Mouse (Mus musculus) kidney, postnatal 0 days (tissue): ENCODE results near the gene Ifng. TPM values are rescaled to one million over a fixed set of nuclear protein-coding genes. Genes with fewer than 3 reads are reported as not detected.
"Not testable (repeated sequence)": the region's sequence is repeated elsewhere in the genome, so short reads cannot be mapped to it uniquely, and the experiment has no call there.

Experiments
- ATAC-seq: fragments of 200-750 bp; cut with Nextera tagmentation; replicated peaks from 2 replicates; pipeline ENCODE4 v1.8.0; 2017; ENCODE audit warnings: low read depth, moderate number of reproducible peaks, moderate TSS enrichment, moderate library complexity; ENCODE audit not compliant: low FRiP score
- DNase-seq: peaks from one replicate; pipeline ENCODE4 v3.0.0-alpha.2; 2016; ENCODE audit warnings: low spot score
- H3K27ac ChIP-seq: fragments of 300-500 bp; sonication (generic); 2 replicates; pipeline ENCODE4 v1.5.1; 2014; ENCODE audit warnings: mild to moderate bottlenecking
- H3K27me3 ChIP-seq: fragments of 300-500 bp; sonication (generic); 2 replicates; pipeline ENCODE4 v1.6.1; 2014; ENCODE audit warnings: low read length, mixed read lengths; ENCODE audit not compliant: insufficient read depth
- H3K36me3 ChIP-seq: fragments of 300-500 bp; sonication (generic); 2 replicates; pipeline ENCODE4 v1.6.1; 2014; ENCODE audit warnings: low read length, mixed read lengths; ENCODE audit not compliant: insufficient read depth
- H3K4me1 ChIP-seq: fragments of 300-500 bp; sonication (generic); replicated peaks from 2 replicates; pipeline ENCODE4 v1.6.1; 2014; ENCODE audit warnings: antibody characterized with exemption, low read length, mixed read lengths; ENCODE audit not compliant: insufficient read depth
- H3K4me2 ChIP-seq: fragments of 300-500 bp; sonication (generic); 2 replicates; pipeline ENCODE4 v1.6.1; 2014; ENCODE audit warnings: mild to moderate bottlenecking, low read length, moderate library complexity, mixed read lengths
- H3K4me3 ChIP-seq: fragments of 300-500 bp; sonication (generic); replicated peaks from 2 replicates; pipeline ENCODE4 v1.5.1; 2014; ENCODE audit warnings: low read depth, low read length
- H3K9ac ChIP-seq: fragments of 300-500 bp; sonication (generic); 2 replicates; pipeline ENCODE4 v1.6.1; 2014; ENCODE audit warnings: low read depth, low read length
- H3K9me3 ChIP-seq: fragments of 300-500 bp; sonication (generic); replicated peaks from 2 replicates; pipeline ENCODE4 v1.6.1; 2016; ENCODE audit warnings: low read length, inconsistent platforms, mixed read lengths
- CTCF ChIP-seq: IDR thresholded peaks from 2 replicates; pipeline ENCODE4 v1.5.1; 2016; ENCODE audit warnings: antibody characterized with exemption, low read depth, mild to moderate bottlenecking, moderate library complexity
- WGBS: fragments of 180-500 bp; shearing (Covaris S2); extraction: QIAGEN DNeasy Blood & Tissue Kit; methylation state at CpG from one replicate; pipeline ENCODE4 v1.1.7; 2014; 5-methylcytosine and 5-hydroxymethylcytosine counted together
- polyA plus RNA-seq: library from polyadenylated mRNA; unstranded; fragments of >200 nt; fragmentation: Nextera tagmentation; extraction: Ambion mirVana; gene quantifications from 2 replicates; pipeline ENCODE4 v1.2.1, GENCODE M21; 2015

Ifng gene
- polyA plus RNA-seq, 1 experiment from 2014 or later = not detected

DNA sequence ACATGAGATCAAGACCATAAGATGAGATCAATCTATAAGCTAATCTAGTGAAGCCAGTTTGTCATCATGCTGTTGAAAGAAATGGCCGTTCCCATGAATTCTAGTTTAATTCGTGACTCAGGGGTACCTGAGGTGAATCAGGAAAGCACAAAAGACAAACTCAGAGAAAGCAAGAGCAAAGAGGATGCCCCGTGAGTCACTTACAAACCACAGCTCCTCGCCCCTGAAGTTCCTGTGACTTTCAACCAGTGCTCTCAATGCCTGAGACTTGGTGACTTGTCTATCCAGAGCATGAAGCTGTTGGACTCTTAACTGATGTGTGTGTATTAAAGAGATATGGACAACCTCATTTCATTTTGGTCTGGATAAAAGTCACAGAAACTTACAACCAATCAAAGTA is 17.9 kb downstream of the Ifng start:
- H3K27ac ChIP-seq = no peak overlapping the region
- no peaks in the 10 kb centered on the region for H3K9me3 ChIP-seq
- H3K4me3 ChIP-seq = no peak overlapping the region
- H3K4me1 ChIP-seq = no peaks in the 10 kb centered on the region
- 89% methylated on average over 4 of the region's 4 CpGs for WGBS
- no peak overlapping the region for H3K4me2 ChIP-seq
- no peaks in the 10 kb centered on the region for H3K36me3 ChIP-seq
- H3K27me3 ChIP-seq = no peaks in the 10 kb centered on the region
- DNase-seq = no peak
- TF ChIP-seq CTCF = no peak
- H3K9ac ChIP-seq = no peak overlapping the region
- no peak for ATAC-seq

DNA sequence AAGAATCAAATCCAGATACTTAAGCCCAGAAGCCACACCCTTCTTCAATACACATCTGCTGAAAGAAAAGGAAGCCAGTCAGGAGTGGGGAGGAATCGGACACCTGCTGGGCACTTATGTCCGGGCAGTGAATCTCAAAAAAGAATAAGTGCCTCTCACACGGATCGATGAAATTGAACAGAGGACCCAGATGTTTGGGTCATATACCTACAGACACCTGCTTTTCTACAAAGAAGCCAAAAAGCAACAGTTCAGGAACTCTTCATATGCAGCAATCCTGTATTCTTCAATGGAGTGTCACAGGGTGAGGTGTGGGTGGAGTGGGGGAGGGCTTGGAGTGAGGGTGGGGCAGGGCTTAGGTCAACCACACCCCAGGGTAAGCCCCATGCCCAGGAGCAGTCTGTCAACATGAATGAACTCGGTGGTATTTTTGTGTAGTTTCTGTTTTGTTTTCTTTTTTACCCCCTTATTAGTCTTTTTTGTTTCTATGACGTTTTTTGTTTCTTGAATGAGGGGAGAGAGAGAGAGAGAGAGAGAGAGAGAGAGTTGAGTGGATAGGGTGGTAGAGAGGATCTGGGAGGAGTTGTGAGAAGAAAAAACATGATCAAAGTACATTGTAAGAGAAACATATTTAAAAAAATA is 20.4 kb downstream of the Ifng start:
- Histone ChIP-seq H3K9ac (no peak overlapping the region), H3K4me2 (no peak overlapping the region), H3K27ac (no peak overlapping the region), H3K9me3 (no peaks in the 10 kb centered on the region), H3K36me3 (no peaks in the 10 kb centered on the region), H3K4me3 (no peak overlapping the region), H3K4me1 (no peaks in the 10 kb centered on the region), H3K27me3 (no peaks in the 10 kb centered on the region)
- WGBS = 79% methylated on average over 6 of the region's 6 CpGs
- ATAC-seq (no peak), DNase-seq (no peak)
- TF ChIP-seq CTCF = no peak

DNA sequence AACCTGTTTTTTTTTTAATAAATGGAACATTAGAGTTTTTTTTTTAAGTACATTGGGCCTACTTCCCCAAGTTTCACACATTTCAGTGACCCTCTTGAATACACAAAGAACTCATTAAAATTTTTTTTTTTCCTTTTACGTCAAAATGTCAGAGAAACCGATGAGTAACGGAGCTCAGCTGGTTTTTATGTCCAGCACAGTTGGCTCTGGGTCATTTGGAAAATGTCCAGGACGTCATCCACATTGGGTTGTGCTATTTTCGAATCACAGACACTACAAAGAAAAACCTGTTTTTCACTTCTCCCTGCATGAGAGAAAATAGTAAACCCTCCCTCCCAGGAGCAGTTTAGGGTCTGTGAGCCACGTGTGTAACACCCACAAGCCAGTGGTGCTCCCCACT is 25.6 kb downstream of the Ifng start:
- no peak overlapping the region for H3K9ac ChIP-seq
- no peaks in the 10 kb centered on the region for H3K36me3 ChIP-seq
- no peaks in the 10 kb centered on the region for H3K27me3 ChIP-seq
- WGBS = 46% methylated on average over 6 of the region's 6 CpGs
- H3K4me3 ChIP-seq = no peak overlapping the region
- TF ChIP-seq CTCF = no peak
- peak; percentile 61 for DNase-seq
- H3K4me2 ChIP-seq = no peak overlapping the region
- ATAC-seq = no peak
- H3K9me3 ChIP-seq = no peaks in the 10 kb centered on the region
- H3K4me1 ChIP-seq = no peaks in the 10 kb centered on the region
- no peak overlapping the region for H3K27ac ChIP-seq

DNA sequence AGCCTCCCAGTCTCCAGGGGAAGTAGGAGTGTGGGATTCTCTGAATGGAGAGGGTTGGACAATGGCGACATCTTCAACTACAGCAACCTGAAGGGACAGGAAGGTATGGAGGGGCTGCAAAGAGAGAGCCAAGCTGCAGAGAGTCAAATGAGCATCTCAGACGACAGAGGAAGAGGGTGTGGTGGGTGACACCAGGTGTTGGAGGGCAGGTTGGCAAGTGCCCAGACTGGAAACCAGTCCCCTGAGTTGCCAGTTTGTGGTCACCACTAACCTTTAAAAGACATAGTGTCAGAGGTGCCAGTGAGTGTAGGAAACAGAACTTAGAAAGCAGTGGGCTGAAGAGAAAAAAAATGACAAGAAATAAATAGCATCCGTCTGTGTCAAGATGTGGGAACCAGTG is 28.2 kb downstream of the Ifng start:
- Histone ChIP-seq H3K27me3 (no peaks in the 10 kb centered on the region), H3K4me3 (no peak overlapping the region), H3K4me1 (no peaks in the 10 kb centered on the region), H3K36me3 (no peaks in the 10 kb centered on the region), H3K4me2 (no peak overlapping the region), H3K9ac (no peak overlapping the region), H3K27ac (no peak overlapping the region), H3K9me3 (no peaks in the 10 kb centered on the region)
- ATAC-seq = no peak
- 82% methylated on average over 3 of the region's 3 CpGs for WGBS
- no peak for DNase-seq
- TF ChIP-seq CTCF = no peak

DNA sequence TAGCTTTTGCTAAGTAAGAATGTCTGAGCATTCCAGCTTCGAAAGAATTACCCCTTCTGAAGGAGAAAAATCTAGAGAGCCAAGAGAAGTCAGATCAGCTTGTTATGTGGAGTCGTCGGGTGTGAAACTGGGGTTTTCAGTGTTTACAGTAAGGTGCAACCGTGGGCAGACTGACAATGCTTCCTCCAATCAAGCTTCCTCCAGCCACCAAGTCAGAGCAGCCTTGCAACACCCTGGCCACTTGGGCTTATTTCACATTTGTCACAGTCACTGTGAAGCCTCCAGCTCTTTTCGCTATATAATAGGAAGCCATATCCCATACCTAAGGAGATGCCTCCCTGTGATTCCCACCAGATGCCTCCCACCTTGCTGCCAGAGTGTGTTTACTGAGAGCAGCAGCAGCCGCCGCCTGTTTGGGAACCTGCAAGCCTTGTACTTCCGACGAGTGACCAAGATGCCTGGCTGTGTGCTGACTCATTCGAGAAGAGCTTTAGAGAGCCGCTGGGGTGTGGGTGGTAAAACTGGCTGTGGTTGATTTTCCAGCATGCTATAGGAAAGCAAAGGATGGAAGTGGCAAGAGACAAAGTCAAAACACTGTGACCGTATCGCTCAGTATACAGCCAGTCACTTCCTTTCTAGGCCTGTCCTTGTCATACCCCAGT is 29.6 kb downstream of the Ifng start:
- Histone ChIP-seq H3K27me3 (no peaks in the 10 kb centered on the region), H3K36me3 (no peaks in the 10 kb centered on the region), H3K9me3 (no peaks in the 10 kb centered on the region), H3K4me1 (no peaks in the 10 kb centered on the region), H3K4me2 (no peak overlapping the region), H3K4me3 (no peak overlapping the region), H3K9ac (no peak overlapping the region), H3K27ac (no peak overlapping the region)
- WGBS = 68% methylated on average over 13 of the region's 13 CpGs
- TF ChIP-seq CTCF = no peak
- DNase-seq (no peak), ATAC-seq (no peak)

GRCm38 (mm10) chr10:118472846-118473245 is 32.0 kb downstream of the Ifng start:
- not testable (repeated sequence) for H3K9ac ChIP-seq, H3K27ac ChIP-seq, H3K9me3 ChIP-seq, H3K4me1 ChIP-seq, H3K4me3 ChIP-seq, H3K4me2 ChIP-seq, DNase-seq, H3K36me3 ChIP-seq, ATAC-seq, H3K27me3 ChIP-seq
- 71% methylated on average over 1 of the region's 1 CpGs for WGBS
